Mouse (Mus musculus) kidney, postnatal 0 days (tissue): ENCODE measurements at regions not wholly inside any gene's neighbourhood (a gene's known extent, or its start where the extent isn't known, plus 50 kb on each side); places are given as distances from the start of the nearest gene placed in this dataset.

ENCODE experiments used
- ATAC-seq: fragments of 200-750 bp; cut with Nextera tagmentation; replicated peaks from 2 replicates; pipeline ENCODE4 v1.8.0; 2017; ENCODE audit warnings: low read depth, moderate number of reproducible peaks, moderate TSS enrichment, moderate library complexity; ENCODE audit not compliant: low FRiP score
- DNase-seq: peaks from one replicate; pipeline ENCODE4 v3.0.0-alpha.2; 2016; ENCODE audit warnings: low spot score
- H3K27ac ChIP-seq: fragments of 300-500 bp; sonication (generic); 2 replicates; pipeline ENCODE4 v1.5.1; 2014; ENCODE audit warnings: mild to moderate bottlenecking
- H3K27me3 ChIP-seq: fragments of 300-500 bp; sonication (generic); 2 replicates; pipeline ENCODE4 v1.6.1; 2014; ENCODE audit warnings: low read length, mixed read lengths; ENCODE audit not compliant: insufficient read depth
- H3K36me3 ChIP-seq: fragments of 300-500 bp; sonication (generic); 2 replicates; pipeline ENCODE4 v1.6.1; 2014; ENCODE audit warnings: low read length, mixed read lengths; ENCODE audit not compliant: insufficient read depth
- H3K4me1 ChIP-seq: fragments of 300-500 bp; sonication (generic); replicated peaks from 2 replicates; pipeline ENCODE4 v1.6.1; 2014; ENCODE audit warnings: antibody characterized with exemption, low read length, mixed read lengths; ENCODE audit not compliant: insufficient read depth
- H3K4me2 ChIP-seq: fragments of 300-500 bp; sonication (generic); 2 replicates; pipeline ENCODE4 v1.6.1; 2014; ENCODE audit warnings: mild to moderate bottlenecking, low read length, moderate library complexity, mixed read lengths
- H3K4me3 ChIP-seq: fragments of 300-500 bp; sonication (generic); replicated peaks from 2 replicates; pipeline ENCODE4 v1.5.1; 2014; ENCODE audit warnings: low read depth, low read length
- H3K9ac ChIP-seq: fragments of 300-500 bp; sonication (generic); 2 replicates; pipeline ENCODE4 v1.6.1; 2014; ENCODE audit warnings: low read depth, low read length
- H3K9me3 ChIP-seq: fragments of 300-500 bp; sonication (generic); replicated peaks from 2 replicates; pipeline ENCODE4 v1.6.1; 2016; ENCODE audit warnings: low read length, inconsistent platforms, mixed read lengths
- CTCF ChIP-seq: IDR thresholded peaks from 2 replicates; pipeline ENCODE4 v1.5.1; 2016; ENCODE audit warnings: antibody characterized with exemption, low read depth, mild to moderate bottlenecking, moderate library complexity
- WGBS: fragments of 180-500 bp; shearing (Covaris S2); extraction: QIAGEN DNeasy Blood & Tissue Kit; methylation state at CpG from one replicate; pipeline ENCODE4 v1.1.7; 2014; 5-methylcytosine and 5-hydroxymethylcytosine counted together

DNA sequence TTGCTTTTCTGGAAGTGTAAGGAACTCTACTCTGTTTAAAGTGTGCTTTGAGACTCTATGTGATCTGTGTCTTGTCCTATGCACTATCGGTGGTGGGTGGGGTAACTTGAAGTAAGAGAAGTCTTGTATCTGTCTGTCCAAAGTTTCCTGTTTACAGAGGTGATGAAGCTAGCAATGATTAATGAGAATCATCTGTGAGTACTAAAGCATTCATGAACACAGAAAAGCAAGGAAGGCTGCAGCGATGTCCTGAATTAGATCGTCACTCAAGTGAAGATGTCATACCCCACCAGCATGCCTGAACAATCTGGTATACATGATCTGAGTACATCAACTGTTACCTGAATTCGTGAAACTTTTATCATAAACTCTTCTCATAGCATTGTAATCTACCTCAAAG, 85.4 kb upstream of the Pgr start:
- WGBS: 77% methylated on average over 4 of the region's 4 CpGs
- no peak for DNase-seq

GRCm38 (mm10) chr9:8823719-8824371, 75.8 kb upstream of the Pgr start:
- H3K27me3 ChIP-seq: no peaks in the 10 kb centered on the region
- no peak for DNase-seq
- H3K9me3 ChIP-seq: no peaks in the 10 kb centered on the region
- no peak for ATAC-seq
- no peak overlapping the region for H3K4me2 ChIP-seq
- H3K27ac ChIP-seq: no peak overlapping the region
- no peak overlapping the region for H3K4me3 ChIP-seq
- no peaks in the 10 kb centered on the region for H3K4me1 ChIP-seq
- 39% methylated on average over 1 of the region's 1 CpGs for WGBS
- TF ChIP-seq CTCF: no peak
- no peak overlapping the region for H3K9ac ChIP-seq
- H3K36me3 ChIP-seq: no peaks in the 10 kb centered on the region

More for the DNA sequence above, 85.4 kb upstream of the Pgr start:
- Histone ChIP-seq H3K36me3 (no peaks in the 10 kb centered on the region), H3K4me3 (no peak overlapping the region), H3K27me3 (no peaks in the 10 kb centered on the region), H3K4me1 (no peaks in the 10 kb centered on the region), H3K9me3 (no peaks in the 10 kb centered on the region), H3K27ac (no peak overlapping the region), H3K4me2 (no peak overlapping the region), H3K9ac (no peak overlapping the region)
- TF ChIP-seq CTCF: no peak
- no peak for ATAC-seq

DNA sequence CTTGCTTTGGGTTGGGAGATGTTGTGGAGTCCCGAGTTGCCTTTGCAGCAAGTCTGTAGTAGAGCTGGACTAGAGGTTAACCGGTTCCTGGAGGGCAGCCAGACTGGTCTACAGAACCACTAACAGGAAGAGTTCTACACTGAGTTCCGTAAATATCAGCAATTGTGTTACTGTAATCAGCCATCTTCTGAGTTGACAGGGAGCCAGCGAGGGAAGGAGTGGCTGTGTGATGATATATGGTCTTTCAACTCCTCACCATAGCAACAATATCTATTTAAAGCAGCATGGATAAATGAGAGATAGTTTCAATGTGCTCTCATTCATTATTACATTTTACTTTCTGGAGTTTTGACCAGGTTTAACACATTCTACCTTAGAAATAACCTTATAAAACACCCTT, 67.5 kb upstream of the Pgr start:
- Histone ChIP-seq H3K4me2 (no peak overlapping the region), H3K9me3 (no peaks in the 10 kb centered on the region), H3K9ac (no peak overlapping the region), H3K4me1 (no peaks in the 10 kb centered on the region), H3K27me3 (no peaks in the 10 kb centered on the region), H3K4me3 (no peak overlapping the region), H3K36me3 (no peaks in the 10 kb centered on the region), H3K27ac (no peak overlapping the region)
- no peak for ATAC-seq
- no peak for TF ChIP-seq CTCF
- no peak for DNase-seq
- 68% methylated on average over 4 of the region's 4 CpGs for WGBS

DNA sequence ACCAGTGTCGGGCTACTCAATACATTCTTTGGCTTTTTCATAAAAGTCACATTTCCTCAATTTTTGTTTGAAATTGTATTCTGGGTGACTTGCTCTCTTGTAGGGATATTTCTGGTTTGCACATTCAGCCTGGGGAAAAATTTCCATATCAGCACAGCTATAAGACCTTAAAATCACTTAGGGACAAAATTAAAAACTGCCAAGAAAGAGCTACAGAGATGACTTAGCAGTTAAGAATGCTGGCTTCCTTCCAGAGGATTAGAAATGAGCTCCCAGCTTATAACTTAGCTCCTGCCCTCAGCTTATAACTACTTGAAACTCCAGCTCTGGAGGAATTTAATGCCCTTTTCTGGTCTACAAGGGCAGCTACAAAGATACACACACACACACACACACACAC, 62.6 kb upstream of the Pgr start:
- no peak for TF ChIP-seq CTCF
- DNase-seq: no peak
- H3K9me3 ChIP-seq: no peaks in the 10 kb centered on the region
- H3K36me3 ChIP-seq: no peaks in the 10 kb centered on the region
- no peak overlapping the region for H3K4me3 ChIP-seq
- H3K9ac ChIP-seq: no peak overlapping the region
- no peak overlapping the region for H3K27ac ChIP-seq
- no peaks in the 10 kb centered on the region for H3K27me3 ChIP-seq
- 92% methylated on average over 1 of the region's 1 CpGs for WGBS
- no peaks in the 10 kb centered on the region for H3K4me1 ChIP-seq
- no peak for ATAC-seq
- H3K4me2 ChIP-seq: no peak overlapping the region

- no peak overlapping the region for H3K27ac ChIP-seq
- H3K9ac ChIP-seq: no peak overlapping the region
- ATAC-seq (no peak), DNase-seq (no peak)
- no peak overlapping the region for H3K4me2 ChIP-seq
- H3K4me3 ChIP-seq: no peak overlapping the region
- TF ChIP-seq CTCF: no peak
- no peaks in the 10 kb centered on the region for H3K27me3 ChIP-seq
- H3K4me1 ChIP-seq: no peaks in the 10 kb centered on the region
- no peaks in the 10 kb centered on the region for H3K9me3 ChIP-seq
- H3K36me3 ChIP-seq: no peaks in the 10 kb centered on the region
These were observed 61.3 kb upstream of the Pgr start for GRCm38 (mm10) chr9:8838356-8838755.

- Histone ChIP-seq H3K9me3 (no peaks in the 10 kb centered on the region), H3K27ac (no peak overlapping the region), H3K4me2 (no peak overlapping the region), H3K4me1 (no peaks in the 10 kb centered on the region), H3K9ac (no peak overlapping the region), H3K4me3 (no peak overlapping the region), H3K27me3 (no peaks in the 10 kb centered on the region), H3K36me3 (no peaks in the 10 kb centered on the region)
- DNase-seq: no peak
- TF ChIP-seq CTCF: no peak
- 69% methylated on average over 3 of the region's 3 CpGs for WGBS
- no peak for ATAC-seq
These were observed 60.7 kb upstream of the Pgr start for GRCm38 (mm10) chr9:8838891-8839290.
